Mouse (Mus musculus): ENCODE results near the gene Prps1l1.

Gene Prps1l1

DNA sequence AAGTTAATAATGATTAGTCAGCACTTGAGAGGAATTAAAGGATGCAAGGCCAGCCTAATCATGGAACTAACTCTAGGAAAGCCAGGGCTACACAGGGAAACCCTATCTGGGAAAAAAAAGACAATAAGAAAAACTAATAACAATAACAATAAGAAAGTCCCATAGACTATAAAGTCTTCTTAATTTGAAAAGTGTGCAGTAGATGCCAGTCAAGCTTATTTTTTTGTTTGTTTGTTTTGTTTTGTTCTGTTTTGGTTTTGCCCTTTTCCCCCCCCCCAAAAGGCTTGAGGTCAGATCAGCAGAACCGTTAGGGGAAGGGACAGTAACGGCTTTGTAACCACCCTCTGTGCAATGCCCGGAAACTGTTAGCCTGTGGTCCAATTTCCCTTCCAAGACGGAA, at the start of gene Prps1l1:
Gene Prps1l1, plus strand, starts transcription at position 301 of the 400 bp plus-strand sequence.
- no peak for DNase-seq

- DNase-seq, result peak in 1 of 2 experiments; percentile 5
Measured at GRCm38 (mm10) chr12:34937918-34938317, 46.6 kb upstream of the Prps1l1 start.

- no peak for DNase-seq
Measured at GRCm38 (mm10) chr12:34949066-34949706, 35.4 kb upstream of the Prps1l1 start.

GRCm38 (mm10) chr12:34975991-34976390, 8.6 kb upstream of the Prps1l1 start:
- DNase-seq, result no peak

- peak in 1 of 2 experiments; percentile 2 for DNase-seq
Measured at GRCm38 (mm10) chr12:34985865-34986264, 1.3 kb downstream of the Prps1l1 start.

- no peak for DNase-seq
Measured at GRCm38 (mm10) chr12:34989537-34990200, 5.1 kb downstream of the Prps1l1 start.

DNA sequence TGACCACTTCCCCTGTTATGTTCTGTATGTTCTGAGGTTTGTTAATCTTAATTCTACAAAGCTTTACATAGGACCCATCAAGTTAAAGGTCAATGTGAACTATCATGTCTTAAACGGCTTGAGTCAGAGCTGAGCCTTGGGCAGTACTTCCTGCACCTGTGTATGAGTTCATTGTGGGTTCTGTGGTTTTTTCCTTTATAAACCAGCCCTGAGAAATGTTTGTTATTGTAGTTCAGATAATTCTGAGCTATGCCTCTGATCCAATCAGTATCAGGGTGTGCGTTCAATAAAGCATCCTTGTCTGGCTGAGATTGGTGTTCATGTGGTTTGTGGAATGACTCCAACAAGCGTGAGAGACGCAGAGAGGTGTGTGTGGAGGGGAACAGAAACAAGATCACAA, 5.8 kb downstream of the Prps1l1 start:
- no peak for DNase-seq

DNA sequence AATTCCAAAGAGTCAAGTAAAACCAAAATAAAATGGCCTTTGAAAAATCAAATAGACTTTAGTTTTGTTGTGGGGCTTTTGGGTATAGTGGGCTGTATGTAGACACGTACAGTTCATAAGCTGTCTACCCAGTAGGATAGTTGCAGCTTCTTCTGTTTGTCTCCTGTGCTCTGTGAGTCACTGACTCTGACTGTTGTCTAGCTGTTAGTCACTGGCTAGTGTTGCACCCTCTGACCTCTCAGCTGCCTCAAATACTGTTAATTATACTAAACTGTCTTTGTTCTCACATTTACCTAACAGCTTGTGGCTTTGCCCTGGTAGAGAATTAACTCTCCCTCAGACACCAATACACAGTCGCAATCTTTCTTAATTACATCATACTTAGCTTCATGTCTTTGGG, 7.3 kb downstream of the Prps1l1 start:
- no peak for DNase-seq

DNA sequence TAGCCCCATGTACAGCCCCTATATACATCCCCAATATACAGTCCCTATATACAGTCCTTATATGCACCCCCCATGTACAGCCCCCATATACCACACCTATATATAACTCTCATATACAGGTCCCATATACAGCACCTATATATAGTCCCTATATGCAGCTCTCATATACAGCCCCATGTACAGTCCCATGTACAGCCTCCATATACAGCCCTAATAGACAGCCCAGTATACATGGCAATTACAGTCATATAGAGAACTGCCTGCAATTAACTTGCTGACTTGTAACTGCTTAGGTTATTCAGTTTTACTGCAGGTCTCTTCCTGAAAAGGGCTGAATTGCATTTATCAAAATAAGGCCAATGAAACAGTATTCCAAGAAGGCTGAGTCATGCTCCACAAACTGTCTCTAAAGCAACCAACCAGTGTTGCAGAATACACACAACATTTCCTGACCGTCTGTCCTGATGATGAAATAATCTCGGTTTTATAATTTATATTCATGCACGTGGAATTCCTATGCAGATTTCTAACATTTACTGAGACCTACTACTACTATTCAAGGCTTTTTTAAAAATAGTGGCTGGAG, 13.1 kb downstream of the Prps1l1 start:
- DNase-seq, result no peak

DNA sequence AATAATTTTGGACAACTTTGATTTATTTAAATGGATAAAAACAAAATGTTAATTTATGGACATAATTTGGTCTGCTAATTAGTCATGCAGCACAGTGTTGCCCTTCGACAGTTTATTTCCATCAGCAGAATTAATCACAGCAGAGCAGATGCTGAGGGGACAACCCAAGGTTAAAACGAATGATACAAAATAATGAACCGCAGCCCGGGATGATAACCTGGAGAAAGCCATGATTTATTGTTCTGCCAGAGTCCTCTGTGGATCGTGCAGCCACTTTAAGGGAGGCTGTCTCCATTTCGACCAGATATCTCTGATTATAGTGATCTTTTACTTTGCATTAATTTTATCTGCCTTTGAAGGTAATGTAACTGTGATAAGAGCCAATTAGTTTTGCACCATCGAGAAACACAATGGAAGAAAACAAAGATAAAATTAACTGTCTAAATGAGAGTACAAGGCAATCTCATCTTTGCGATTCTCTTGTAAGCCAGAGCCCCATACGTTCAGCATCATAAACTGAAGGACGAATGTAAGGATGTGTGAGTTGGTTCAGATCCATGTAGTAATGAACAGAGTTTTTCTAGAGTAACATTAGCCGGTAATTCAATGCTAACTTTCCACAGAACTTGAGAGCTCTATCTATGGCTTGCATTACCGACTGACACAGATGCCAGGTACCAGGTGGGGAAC, 14.4 kb downstream of the Prps1l1 start:
- DNase-seq, result no peak

GRCm38 (mm10) chr12:35000323-35000722, 15.8 kb downstream of the Prps1l1 start:
- no peak for DNase-seq

- no peak for DNase-seq
Measured at GRCm38 (mm10) chr12:35005748-35006147, 21.2 kb downstream of the Prps1l1 start.

GRCm38 (mm10) chr12:35007851-35008250, 23.3 kb downstream of the Prps1l1 start:
- no peak for DNase-seq

DNA sequence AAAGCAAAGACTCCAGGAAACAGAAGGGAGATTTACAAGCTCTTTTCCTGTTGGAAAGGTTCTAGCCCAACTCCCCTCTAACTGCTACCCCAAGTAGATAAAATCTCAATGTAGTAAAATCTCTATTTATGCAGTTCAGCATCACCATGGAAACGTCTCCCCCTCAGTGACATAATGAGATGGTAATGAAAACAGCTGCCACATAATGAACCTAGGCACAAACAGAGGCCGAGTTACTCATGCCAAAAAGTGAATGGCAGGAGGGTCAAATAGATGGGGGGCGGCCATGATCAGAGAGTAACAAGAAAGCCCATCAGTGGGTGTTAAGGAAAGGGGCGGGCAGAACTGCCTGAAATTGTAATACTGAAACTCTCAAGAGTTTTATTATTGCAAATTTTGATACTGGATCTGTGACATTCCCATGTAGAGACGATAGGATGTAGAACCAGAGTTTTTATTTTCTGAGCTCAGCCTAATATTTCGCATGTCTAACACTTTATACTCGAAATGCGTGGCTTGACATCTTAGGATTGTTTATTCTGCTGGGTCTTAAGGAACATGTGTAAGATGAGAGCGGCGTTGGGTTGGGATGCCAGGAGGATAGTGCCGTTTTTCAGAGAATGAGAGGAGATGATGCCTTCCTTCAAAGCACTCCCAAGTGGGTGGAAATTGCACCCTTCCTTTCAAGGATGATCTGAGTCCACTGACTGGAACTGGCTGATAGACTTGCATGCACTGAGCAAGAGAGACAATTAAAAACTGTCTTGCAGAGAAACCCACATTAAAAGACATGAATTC, 24.0 kb downstream of the Prps1l1 start:
- no peak for DNase-seq

DNA sequence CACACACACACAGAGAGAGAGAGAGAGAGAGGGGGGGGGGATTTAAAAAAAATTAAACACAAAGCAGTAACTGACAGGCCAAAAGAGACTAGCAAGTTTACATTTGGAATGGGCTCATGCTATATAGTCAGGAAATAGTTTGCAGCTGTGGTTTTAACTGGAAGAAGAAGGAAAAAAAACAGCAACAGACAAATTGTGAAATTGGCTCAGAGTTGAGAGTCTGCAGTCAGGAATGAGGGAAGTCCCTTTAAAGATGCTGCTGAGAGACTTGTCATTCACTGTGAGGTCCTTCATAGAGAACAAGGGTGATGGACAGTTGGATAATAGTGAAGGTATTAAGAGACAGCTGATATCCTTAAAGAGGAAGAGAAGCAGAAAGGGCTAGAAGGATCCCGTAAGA, 26.9 kb downstream of the Prps1l1 start:
- no peak for DNase-seq

DNA sequence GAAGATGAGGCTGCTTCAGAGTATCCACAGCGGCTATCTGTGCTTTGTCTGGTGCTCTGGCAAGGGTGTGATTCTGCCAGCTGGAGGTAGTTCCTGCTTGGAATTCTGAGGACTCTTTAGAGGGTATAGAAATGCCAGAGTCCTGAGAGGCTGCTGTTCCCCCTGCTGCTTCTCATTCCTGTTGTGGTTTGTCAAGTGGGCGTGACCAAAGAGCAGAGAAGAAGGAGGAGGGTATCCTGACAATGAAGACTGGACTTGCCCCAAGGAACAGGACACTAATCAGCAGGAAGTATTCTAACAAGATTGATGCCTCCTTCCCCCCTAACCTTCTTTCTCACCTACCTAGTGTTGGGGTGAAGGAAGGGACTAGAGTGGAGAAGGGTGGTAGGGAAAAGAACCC, 29.4 kb downstream of the Prps1l1 start:
- DNase-seq, result no peak

DNA sequence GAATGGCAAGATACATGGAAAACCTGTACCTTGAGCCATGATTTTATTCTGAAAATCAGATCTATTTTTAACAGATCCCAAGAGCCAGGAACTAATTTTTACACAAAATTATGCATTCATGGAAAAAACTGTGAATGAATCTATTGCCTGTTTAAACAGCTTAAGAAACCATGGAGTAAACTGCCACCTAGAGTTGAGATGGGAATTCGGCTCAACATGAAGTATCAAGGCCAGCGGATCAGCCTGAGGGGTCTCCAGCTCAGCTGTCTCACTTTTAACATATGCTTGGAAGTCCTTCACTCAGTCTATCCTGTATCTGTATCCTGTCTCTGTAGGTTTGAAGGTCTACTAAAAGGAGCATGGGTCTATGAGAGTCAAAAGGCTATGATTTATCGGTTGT, 31.5 kb downstream of the Prps1l1 start:
- no peak for DNase-seq

DNA sequence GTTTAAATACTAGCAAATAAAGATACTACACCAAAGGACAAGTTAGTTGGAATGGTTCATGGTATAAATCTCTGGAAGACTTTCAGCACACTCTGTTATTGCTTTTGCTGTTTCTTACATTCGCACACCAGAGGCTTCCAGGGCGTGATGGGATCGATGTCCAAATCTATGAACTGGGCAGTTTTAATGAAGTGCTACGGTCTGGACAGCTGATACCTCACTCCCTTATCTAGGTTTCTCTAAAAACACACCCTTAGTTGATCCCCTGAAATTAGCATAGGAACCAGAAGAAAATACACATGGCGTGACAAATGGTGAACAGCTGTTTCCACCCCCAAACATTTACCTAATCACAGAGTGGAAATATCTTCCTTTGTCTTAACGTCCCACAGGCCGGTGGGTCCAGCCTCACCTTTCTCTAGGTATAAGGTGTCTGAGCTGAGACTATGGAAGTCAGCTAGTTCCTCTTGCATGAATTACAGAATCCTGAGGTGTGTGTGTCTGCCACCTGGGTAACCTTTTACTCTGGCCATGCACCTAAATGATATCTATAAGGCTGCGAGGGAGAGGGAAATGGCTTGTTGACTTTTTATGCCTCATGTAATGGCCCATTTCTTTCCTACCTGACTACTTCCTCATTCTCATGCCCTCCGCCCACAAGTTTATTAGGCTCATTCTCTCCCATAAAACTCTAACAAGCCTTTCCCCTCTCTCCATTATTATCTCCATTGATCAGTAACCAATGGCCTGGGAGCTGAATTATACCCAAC, 32.1 kb downstream of the Prps1l1 start:
- no peak for DNase-seq

DNA sequence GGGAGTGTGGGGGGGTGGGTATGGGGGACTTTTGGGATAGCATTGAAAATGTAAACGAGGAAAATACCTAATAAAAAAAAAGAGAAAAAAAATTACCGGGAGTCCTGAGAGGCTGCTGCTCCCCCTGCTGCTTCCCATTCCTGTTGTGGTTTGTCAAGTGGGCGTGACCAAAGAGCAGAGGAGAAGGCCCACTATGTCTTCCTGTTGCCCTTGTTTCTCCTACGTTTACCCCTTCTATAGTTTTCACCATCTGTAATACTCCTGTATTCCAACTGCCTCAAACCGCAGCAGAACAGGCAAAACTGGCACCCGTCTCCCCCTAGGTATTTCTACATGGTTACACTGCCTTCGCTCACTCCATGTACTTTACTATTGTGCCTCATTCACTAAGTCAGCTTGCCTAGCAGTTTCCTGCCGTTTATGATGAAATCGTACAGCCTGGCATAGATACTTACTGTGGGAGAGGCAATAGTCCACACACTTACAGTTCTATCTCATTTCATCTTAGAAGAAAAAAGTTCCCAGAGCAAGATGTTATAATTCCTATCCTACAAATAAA, 34.2 kb downstream of the Prps1l1 start:
- no peak for DNase-seq

DNA sequence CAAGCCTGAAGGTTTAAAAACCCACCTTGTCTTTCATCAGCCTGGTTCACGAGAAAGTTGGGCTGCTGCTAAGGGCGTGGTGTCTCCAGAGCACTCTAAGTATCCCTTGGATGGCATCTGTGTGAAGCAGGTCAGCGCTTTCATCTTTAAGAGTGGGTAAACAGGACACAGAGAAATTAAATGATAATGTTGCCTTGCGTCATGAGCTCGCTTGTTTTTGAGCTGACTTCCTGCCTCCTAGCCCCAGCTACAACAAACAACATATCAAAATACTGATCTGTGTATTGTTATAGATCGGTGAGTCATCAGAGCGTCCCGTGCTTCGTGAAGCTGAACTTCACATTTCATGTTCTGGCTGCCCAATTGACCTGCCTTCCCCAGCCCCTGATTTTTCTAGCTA, 36.7 kb downstream of the Prps1l1 start:
- DNase-seq, result peak; percentile 17 to 58

DNA sequence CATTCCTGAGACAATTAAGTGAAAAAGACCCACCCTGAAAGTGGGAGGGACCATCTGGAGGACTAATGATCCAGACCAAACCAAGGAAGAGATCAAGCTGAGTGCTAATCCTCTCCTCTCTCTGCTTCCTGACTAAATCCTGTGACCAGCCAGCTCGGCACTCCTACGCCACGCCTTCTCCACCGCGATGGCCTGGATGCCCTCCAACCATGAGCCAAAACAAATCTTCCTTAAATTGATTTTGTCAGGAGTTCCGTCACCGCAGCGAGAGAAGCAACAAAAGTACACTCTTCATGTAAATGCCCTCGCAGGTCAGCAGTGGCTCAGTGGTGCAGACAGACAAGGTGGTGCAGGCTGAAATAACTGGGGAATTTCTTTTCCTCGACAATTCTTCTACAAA, 37.5 kb downstream of the Prps1l1 start:
- peak; percentile 24 to 53 for DNase-seq

All from lung, adult 18-20 months (tissue).